In genomic region chr13:55211221-55212010, GRCm38 (mm10) we compare ENCODE assay signal across 8 mouse cellular contexts. TPM values are rescaled to one million over a fixed set of nuclear protein-coding genes. Genes with fewer than 3 reads are reported as not detected.
DNase-seq lines count a peak whose midpoint lies in the region; ATAC-seq and TF ChIP-seq lines count a peak whose summit lies in the region.

No protein-coding gene starts in this region.

- TF ChIP-seq CTCF in lung, postnatal 0 days (IDR thresholded peaks at IDR 0.05): no peak; the same call in 1 of the 2 replicates

- peak; percentile 93 for DNase-seq in Muller cell, postnatal 12 days (ENCODE audit: inconsistent ontology term)
- DNase-seq in cerebellum, adult 9-11 months: peak; percentile 90
- DNase-seq in frontal cortex, adult 2 months (ENCODE audit: extremely low spot score in 1 of 2, low spot score in 1 of 2): peak; percentile 34 to 65
- peak; percentile 96 for DNase-seq in hindbrain, embryonic 11.5 days (ENCODE audit: low spot score)
- peak; percentile 77 to 85 for DNase-seq in layer of hippocampus, postnatal 10 days (ENCODE audit: low spot score in 2 of 2)
- DNase-seq in lung, postnatal 0 days (ENCODE audit: low spot score): peak; percentile 94
- DNase-seq in retina, adult 2 months (ENCODE audit: low read depth, low spot score): peak; percentile 75
- DNase-seq in thymus, postnatal 25 days: peak; percentile 90

- peak overlapping the region; percentile 96 for H3K9ac ChIP-seq in hindbrain, embryonic 11.5 days (ENCODE audit: low read depth, low read length)
- H3K9ac ChIP-seq in lung, postnatal 0 days (replicated peaks; ENCODE audit: low read depth): peak overlapping the region; percentile 88

- peak; percentile 82 for ATAC-seq in hindbrain, embryonic 11.5 days (ENCODE audit: low FRiP score)
- peak; percentile 80 for ATAC-seq in lung, postnatal 0 days

- peak overlapping the region; percentile 88 for H3K4me2 ChIP-seq in hindbrain, embryonic 11.5 days (replicated peaks; ENCODE audit: low read depth, low read length)
- peak overlapping the region; percentile 81 for H3K4me2 ChIP-seq in lung, postnatal 0 days (replicated peaks; ENCODE audit: low read depth, low read length)

- peak overlapping the region; percentile 83 for H3K4me3 ChIP-seq in hindbrain, embryonic 11.5 days (ENCODE audit: low read depth, low read length)
- H3K4me3 ChIP-seq in lung, postnatal 0 days (ENCODE audit: low read depth, low read length): peak overlapping the region; percentile 75

- WGBS in hindbrain, embryonic 11.5 days: 0% methylated on average over 20 of the region's 93 CpGs
- 0% methylated on average over 21 of the region's 93 CpGs for WGBS in lung, postnatal 0 days

- H3K4me1 ChIP-seq in hindbrain, embryonic 11.5 days (replicated peaks; ENCODE audit: control insufficient read depth, insufficient read depth, low read length): peaks cover 8% of the 10 kb centered on the region
- H3K4me1 ChIP-seq in lung, postnatal 0 days (ENCODE audit: insufficient read depth, low read depth, low read length): peaks cover 20% of the 10 kb centered on the region; the same call in 1 of the 2 replicates

- 0 out of 2 replicates have a peak, but pooled peaks cover 4% of the 10 kb centered on the region for H3K36me3 ChIP-seq in hindbrain, embryonic 11.5 days (ENCODE audit: control insufficient read depth, insufficient read depth, low read length)
- peaks cover 7% of the 10 kb centered on the region; the same call in 1 of the 2 replicates for H3K36me3 ChIP-seq in lung, postnatal 0 days (ENCODE audit: insufficient read depth, low read length)

- H3K27me3 ChIP-seq in hindbrain, embryonic 11.5 days (ENCODE audit: control insufficient read depth, insufficient read depth, low read length): no peaks in the 10 kb centered on the region
- no peaks in the 10 kb centered on the region for H3K27me3 ChIP-seq in lung, postnatal 0 days (replicated peaks; ENCODE audit: insufficient read depth, low read length)

- peak overlapping the region; percentile 99 for H3K27ac ChIP-seq in hindbrain, embryonic 11.5 days (ENCODE audit: low read depth, low read length)
- H3K27ac ChIP-seq in lung, postnatal 0 days (ENCODE audit: low read length): peak overlapping the region; percentile 98

- H3K9me3 ChIP-seq in hindbrain, embryonic 11.5 days (ENCODE audit: control insufficient read depth, low read length): no peaks in the 10 kb centered on the region
- H3K9me3 ChIP-seq in lung, postnatal 0 days (ENCODE audit: low read length): no peaks in the 10 kb centered on the region

- TF ChIP-seq EP300 in lung, postnatal 0 days (IDR thresholded peaks at IDR 0.05): no peak

RNA-seq across cellular contexts. Expression of gene Nsd1, which starts 1.8 kb away (rescaled TPM):
- 38.3 and 41.3 TPM in 2 replicates for polyA plus RNA-seq in frontal cortex, adult 2 months (2012; rRNA removed)
- polyA plus RNA-seq in hindbrain, embryonic 11.5 days (2014; fragmentation: Nextera tagmentation; extraction: Ambion mirVana): 64.5 and 108 TPM in 2 replicates
- total RNA-seq in layer of hippocampus, postnatal 10 days (2021): 100 to 1,000 TPM; 153 to 156 TPM
- 52.4 and 55.7 TPM in 2 replicates for polyA plus RNA-seq in lung, postnatal 0 days (2015; fragmentation: Nextera tagmentation; extraction: Ambion mirVana)

RNA-seq across cellular contexts. Expression of gene Fgfr4, which starts 59.0 kb away (rescaled TPM):
- polyA plus RNA-seq in frontal cortex, adult 2 months (2012; rRNA removed): 0.38 and 0.54 TPM in 2 replicates
- 0.66 and 1.5 TPM in 2 replicates for polyA plus RNA-seq in hindbrain, embryonic 11.5 days (2014; fragmentation: Nextera tagmentation; extraction: Ambion mirVana)
- total RNA-seq in layer of hippocampus, postnatal 10 days (2021): under 1 TPM; 0.41 to 0.58 TPM
- 18.9 and 19.3 TPM in 2 replicates for polyA plus RNA-seq in lung, postnatal 0 days (2015; fragmentation: Nextera tagmentation; extraction: Ambion mirVana)

Comparison
In these comparisons a context has a peak if more than half of its experiments do, and no peak if none do; other contexts are left out.
1. Peak in every context shown above with its lines: DNase-seq, ATAC-seq, H3K4me3 ChIP-seq and H3K27ac ChIP-seq.